Mouse (Mus musculus) heart, postnatal 25 days (tissue): ENCODE results near the gene Tbce. TPM values are rescaled to one million over a fixed set of nuclear protein-coding genes. Genes with fewer than 3 reads are reported as not detected.
"Not testable (repeated sequence)": the region's sequence is repeated elsewhere in the genome, so short reads cannot be mapped to it uniquely, and the experiment has no call there.

ENCODE experiments used
- DNase-seq: peaks from one replicate; pipeline ENCODE4 v3.0.0; 2022; ENCODE audit warnings: low spot score
- intact Hi-C: fragments of 180-260 bp; cut with DNase I; formaldehyde crosslinking; loops from one replicate; pipeline ENCODE4 v1.15.1; 2025
- total RNA-seq, 2 experiments: library from RNA; stranded (reverse); gene quantifications; 2 replicates each; pipeline ENCODE4 v1.2.3; 2021

Tbce gene
- total RNA-seq, 2 experiments from 2014 or later: 16.2 to 21.3 TPM

DNA sequence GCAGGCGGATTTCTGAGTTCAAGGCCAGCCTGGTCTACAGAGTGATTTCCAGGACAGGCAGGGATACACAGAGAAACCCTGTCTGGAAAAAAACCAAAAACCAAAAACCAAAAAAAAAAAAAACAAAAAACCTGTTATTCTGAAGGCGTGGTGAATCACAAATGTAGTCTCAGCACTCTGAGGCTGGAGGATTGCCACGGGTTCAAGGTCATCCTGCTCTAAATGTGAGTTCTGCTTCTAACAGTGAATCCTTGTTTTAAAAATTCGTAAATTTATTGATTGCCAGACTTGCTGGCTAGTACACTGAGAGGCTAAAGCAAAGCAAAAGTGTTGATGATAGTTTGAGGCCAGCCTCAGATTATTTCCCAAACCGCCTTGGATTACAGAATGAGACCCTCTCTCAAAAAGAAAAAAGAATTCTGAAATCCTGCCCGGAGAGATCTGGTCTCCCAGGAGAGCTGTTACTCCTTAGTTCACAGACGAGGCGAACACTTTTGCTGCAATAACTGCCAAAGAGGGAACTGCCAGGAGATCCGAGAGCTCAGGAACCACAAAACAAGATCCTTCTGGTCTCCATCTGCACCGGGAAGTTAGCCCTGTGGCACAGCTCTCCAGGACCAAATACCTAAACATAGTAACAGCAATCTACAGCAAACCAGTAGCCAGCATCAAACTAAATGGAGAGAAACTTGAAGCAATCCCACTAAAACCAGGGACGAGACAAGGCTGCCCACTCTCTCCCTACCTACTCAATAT is 3.4 kb downstream of the Tbce start:
- DNase-seq: no peak

DNA sequence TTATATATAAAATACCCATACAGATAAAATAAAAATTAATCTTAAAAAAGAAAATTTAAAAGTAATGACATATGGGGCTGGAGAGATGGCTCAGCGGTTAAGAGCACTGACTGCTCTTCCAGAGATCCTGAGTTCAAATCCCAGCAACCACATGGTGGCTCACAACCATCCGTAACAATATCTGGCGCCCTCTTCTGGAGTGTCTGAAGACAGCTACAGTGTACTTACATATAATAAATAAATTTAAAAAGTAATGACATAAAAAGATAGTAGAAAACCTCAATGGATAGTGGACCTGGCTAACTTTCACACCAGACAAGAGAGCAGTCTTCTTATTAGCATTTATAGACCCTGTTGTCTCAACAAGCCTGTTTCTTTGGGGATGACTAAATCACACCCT is 4.1 kb downstream of the Tbce start:
- not testable (repeated sequence) for DNase-seq
- intact Hi-C loops: loop anchor here (1.0 kb wide), 1 partner anchor 147 kb away; no protein-coding TSS in a partner anchor

More for the DNA sequence above, 3.4 kb downstream of the Tbce start:
- intact Hi-C loops: loop anchor here (1.0 kb wide), 1 partner anchor 146 kb away; no protein-coding TSS in a partner anchor

DNA sequence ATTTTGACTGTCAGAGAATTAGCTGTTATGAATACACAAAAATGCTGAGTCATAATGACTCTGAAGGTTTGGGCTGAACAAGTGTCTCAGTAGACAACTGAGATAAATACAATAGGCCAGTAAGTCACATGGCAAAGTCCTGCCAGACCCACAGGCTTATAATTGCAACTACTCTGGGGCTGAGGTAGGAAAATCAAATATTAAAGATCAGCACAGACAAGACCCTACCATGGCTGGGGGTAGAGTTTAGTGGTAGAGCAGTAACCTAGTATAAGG is 5.4 kb downstream of the Tbce start:
- DNase-seq: no peak
- intact Hi-C loops: no loop called here

DNA sequence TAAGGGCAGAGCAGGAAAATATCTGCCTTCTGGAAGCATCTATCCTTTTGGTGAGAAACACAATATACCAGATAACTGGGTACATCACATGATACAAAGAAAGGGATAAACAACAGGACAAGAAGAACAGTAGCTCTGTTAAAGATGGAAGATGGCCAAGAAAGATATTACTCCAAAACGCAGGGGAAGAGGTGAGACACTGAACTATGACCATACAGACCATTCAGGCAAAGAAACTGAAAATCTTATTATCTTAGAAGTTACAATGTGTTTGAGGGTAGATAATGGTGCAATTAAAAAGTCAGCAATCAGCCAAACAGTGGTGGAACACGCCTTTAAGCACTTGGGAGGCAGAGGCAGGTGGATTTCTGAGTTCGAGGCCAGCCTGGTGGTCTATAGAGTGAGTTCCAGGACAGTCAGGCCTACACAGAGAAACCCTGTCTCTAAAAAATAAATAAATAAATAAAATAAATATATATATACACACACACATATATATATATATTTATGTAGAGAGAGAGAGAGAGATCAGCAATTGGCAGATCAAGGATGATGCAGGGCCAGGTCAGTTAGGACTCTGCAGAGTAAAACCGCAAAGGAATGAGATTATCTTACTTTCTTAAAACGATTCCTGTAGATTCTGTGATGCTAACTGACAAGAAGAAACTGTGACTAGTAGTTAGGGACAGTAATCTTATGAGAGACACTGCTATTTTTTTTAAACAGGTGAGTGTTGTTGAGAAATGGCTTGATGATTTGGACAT is 5.9 kb downstream of the Tbce start:
- intact Hi-C loops: no loop called here
- DNase-seq: no peak

DNA sequence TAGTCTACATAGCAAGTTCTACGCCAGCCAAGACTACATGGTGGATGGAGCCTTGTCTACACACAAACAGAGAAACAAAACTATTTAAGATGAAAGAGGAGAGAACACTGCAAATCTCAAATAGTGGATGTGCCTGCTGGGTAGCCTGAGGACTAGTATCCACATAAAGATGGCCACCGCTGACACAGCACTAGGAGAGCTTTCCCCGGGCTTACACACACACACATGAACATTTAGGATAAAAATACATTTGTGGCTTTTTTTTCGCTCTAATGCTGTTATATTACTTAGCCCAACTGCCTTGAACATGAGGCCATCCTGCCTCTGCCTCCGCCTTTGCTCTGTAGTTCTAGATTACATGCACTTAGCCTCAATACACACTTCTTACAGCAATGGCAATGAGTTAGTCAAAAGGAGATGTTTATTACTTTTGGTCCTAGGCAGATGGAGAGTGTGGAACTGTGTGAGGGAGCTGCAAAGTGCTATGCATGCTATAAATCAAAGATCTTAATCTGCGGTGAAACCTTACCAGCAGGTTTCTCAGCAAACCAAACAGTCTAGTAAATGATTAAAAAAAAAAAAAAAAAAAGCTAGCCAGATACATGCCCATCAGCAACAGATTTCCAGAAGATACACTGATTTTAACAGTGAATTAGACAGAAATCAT is 13.2 kb downstream of the Tbce start:
- intact Hi-C loops: no loop called here
- no peak for DNase-seq

DNA sequence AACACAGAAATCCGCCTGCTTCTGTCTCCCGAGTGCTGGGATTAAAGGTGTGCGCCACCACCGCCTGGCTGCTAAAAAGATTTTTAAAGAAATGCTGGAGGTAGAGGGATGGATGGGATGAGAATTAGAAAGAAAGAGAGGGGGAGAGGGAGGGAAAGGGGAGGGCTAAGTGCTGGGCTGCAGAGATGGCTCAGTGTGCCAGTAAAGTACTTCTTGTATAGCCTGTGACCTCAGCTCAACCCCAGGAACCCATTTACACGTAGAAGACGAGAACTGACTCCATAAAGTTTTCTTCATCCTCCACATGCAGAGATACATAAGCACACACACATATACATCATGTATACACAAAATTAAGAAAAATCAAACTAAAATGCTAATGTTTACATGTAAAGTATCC is 13.9 kb downstream of the Tbce start:
- no peak for DNase-seq
- intact Hi-C loops: no loop called here

DNA sequence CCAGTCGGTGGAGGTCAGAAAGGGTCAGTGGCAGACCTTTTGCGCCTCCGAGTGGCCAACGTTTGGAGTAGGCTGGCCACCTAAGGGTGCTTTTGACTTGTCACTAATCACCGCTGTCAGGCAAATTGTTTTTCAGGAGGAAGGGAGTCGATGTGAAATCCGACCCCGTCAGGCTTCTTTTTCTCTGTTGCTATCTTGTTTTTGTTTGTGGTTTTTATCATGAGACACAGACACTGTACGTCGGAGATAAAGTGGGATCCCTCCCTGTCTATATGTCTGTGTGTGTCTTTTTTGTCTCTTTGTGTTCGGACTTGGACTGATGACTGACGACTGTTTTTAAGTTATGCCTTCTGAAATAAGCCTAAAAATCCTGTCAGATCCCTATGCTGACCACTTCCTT is 18.0 kb downstream of the Tbce start:
- DNase-seq, intact Hi-C loops: not testable (repeated sequence)

DNA sequence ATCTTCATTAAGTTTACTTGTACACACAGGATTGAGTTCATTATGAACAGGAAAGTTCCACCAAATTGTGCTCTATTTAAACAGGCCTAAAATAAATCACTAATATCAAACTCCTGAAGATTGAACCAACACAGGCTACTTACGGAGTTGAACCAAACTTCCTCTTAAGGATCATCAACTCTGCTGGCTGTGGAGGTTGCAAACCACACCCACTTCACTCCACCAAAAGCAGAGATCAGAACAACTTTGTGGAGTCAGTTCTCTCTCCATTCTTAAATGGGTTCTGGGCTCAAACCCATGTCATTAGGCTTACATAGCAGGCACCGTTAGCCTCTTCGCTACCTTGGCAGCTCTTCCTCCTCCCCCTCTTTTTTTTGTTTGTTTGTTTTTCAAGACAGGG is 20.6 kb downstream of the Tbce start:
- intact Hi-C loops: no loop called here
- DNase-seq: no peak

DNA sequence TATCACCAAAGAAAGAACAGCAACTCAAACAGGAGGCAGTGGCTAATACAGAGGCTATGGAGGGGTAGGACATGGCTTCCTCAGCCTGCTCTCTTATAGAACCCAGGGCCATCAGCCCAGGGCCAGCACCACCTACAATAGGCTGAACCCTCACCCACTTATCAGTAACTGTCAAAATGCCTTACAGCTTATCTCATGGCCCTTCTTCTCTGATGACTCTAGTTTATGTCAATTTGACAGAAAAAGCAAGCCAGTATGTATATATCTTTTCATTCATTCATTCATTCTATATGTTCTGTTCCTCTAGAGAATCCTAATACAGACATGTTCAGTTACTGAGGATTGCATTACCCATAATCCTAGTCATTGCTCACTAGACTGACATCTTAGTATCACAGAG is 21.2 kb downstream of the Tbce start:
- intact Hi-C loops: no loop called here
- no peak for DNase-seq

DNA sequence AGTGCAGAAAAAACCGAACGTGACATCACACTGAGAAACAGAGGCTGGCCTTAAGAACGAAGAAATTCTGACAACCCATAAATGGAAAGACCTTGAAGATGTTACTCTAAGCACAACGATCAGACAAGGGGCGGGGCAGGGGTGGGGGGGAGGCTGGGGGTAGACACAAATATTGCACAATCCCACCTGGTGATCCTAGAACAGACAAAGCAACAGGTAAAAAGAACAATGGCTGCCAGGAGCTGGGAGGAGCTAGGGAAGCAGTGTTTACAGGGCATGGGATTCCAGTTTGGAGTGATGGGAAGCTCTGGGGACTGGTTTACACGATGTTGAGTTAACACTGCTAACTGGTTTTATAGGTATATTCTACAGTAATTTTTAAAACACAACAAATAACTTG is 23.8 kb downstream of the Tbce start:
- no peak for DNase-seq
- intact Hi-C loops: no loop called here

DNA sequence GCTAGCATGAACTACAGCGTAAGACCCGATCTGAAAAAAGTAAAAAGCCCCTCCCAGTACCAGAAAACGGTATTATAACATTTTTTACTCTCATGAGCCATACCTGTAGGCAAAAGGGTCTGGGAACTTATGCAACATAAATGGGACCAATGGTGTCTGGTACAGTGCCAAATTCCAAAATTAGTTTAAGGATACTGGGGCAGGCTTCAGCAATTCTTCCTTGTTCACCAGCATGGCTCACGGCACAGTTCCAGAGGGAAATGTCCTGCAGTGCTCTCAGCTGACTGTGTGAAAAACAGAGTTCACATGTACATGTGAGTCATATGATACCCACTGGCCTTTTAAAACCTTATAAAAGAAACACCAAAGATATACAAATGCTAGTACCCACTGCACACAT is 24.9 kb downstream of the Tbce start:
- intact Hi-C loops: no loop called here
- no peak for DNase-seq

DNA sequence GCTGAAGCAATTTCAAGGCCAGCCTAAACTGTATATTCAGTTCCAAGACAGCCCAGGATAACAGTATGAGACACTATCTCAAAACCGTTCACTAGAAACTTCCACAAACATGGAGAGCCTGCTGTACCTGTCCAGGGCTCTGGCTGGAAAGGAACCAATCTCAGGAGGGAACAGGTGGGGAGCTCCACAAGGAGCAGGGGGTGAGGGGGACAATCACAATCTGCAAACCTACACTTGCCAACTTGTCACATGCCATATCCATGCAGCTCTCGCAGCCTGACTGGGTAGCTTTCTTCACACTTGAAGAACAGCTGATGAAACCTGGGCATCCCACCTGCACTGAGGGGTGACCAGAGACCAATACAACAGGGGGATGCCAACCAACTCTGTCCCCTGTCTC is 25.4 kb downstream of the Tbce start:
- intact Hi-C loops: no loop called here
- no peak for DNase-seq

DNA sequence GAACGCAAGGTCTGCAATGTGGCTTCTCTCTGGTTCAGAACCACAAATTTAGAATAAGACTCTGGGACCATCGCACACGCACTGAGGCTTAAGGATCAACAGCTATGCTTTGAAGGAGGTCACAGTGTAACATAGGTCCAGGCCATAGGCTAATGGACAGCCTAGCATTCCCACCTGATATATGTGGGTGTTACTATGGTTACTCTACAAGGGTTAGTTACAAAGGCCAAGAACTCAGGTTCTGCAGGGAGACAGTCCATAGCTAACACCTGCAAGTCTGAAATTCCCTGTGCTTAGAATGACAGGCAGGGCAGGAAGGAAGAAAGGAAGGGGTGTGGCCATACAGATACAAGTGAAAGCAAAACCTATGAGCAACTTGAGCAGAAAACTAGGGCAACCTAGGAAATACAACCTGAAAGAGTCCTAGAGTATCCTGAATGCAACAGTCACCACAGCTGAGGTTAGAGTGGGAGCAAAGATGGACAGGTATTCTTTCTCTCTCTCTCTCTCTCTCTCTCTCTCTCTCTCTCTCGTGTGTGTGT is 27.9 kb downstream of the Tbce start:
- DNase-seq: no peak
- intact Hi-C loops: no loop called here

DNA sequence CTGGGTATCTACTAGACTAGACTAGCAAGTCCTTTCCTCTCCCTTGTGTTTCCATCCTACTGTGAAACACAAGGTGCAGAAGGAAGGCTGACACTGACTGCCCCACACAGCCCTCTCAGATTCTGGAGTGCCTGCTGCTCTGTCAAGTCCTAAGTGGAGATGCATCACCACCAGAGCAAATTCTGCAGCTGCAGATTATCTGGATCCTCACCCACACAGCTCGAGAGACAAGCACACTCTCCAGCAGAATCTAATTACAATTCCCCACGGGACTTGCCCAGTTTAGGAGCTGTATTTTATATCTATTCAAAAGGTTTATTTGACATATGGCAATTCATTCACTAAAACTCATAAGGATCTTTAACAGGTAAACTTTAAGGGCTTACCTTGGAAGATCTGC is 33.4 kb downstream of the Tbce start:
- no peak for DNase-seq
- intact Hi-C loops: no loop called here

DNA sequence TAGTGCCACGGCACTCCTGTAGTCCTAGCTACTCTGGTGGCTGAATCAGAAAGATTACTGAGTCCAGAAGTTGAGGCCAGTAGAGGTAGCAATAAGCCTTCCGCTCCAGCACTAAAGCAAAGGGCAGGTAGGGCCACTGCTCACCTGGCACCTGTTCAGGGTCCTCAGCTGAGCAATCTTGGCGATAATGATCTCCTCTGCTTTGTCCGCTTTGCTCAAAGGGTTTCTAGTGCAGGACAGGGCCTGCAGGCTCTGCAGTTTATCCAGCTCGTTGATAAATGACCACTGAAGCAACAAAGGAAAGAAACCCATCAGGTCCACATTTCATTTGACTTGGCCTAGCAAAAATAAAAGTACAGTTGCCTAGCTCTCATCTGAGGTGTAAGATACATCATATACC is 34.4 kb downstream of the Tbce start:
- intact Hi-C loops: loop anchor here (5.0 kb wide), 1 partner anchor 172 kb away; no protein-coding TSS in a partner anchor
- no peak for DNase-seq

DNA sequence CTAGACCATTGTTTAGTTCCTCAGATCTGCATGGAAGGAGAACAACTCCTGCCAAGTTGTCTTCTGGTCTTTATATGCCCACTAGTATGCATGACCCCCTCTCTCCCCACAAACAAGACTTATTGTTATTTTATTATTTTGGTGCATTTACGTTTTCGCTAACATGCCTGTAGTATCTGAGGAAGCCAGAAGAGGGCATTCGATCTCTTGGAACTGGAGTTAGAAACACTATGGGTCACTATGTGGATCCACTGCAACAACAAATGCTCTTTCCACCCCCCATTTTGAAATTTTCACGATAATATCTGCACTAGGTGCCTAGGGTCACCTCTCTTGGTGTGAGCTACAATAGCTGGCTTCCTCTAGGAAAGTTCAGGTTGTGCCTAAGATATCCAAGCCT is 35.4 kb downstream of the Tbce start:
- no peak for DNase-seq
- intact Hi-C loops: loop anchor here (5.0 kb wide), 1 partner anchor 173 kb away; no protein-coding TSS in a partner anchor

DNA sequence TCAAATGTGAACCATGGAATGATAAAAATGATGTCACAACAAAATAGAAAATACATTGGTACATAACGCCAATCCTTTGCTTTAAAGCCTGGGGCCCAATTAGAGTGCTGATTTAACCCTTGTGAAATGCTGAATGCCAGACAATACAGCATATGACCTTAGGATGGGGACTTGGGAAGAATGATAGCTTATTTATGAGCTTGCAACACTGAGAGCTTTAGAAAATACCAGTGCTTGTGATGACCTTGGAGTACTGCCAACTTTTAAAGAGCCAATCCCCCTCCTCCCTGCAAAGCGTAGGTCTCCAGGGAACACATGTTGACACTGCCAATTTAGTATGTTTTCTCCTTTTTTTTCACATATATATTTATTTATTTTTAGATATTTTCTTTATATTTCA is 36.7 kb downstream of the Tbce start:
- intact Hi-C loops: loop anchor here (5.0 kb wide), 1 partner anchor 175 kb away; no protein-coding TSS in a partner anchor
- no peak for DNase-seq

DNA sequence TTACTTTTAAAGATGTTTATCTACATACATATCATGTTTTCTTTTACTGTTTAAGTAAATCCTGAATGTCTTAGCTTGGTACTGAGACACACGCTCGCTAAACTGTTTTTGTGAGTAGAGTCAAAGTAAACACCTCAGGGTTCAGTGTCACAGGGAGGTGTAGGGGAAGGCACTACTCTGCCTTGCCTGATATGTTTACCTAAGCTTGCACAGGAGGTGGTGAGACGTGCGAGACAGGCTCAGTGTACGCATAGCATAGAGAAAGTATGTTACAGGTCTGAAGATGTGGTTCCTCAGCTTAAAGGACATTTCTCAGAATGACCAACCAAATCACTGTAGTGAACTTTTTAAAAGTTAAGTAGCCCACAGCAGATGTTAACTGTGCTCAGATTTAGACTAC is 42.0 kb downstream of the Tbce start:
- DNase-seq: no peak
- intact Hi-C loops: no loop called here

DNA sequence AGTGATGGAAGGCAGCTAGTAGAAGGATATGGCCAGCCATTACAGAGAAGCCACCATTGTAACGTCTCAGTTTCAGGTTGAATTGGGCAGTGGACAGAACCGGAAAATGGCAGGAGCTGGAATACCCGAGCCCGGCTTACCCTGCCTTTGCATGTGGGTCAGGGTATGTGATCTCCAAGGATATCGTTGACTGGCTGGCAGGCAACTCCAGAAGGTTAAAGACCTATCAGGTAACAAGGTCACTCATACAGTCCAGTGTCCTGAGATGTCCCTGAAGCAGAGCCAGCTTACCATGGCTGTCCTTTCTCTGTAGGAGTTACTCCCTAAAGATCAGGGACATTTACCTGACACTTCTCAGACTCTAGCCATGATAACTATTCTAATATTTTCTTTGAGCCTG is 44.4 kb downstream of the Tbce start:
- no peak for DNase-seq
- intact Hi-C loops: no loop called here

DNA sequence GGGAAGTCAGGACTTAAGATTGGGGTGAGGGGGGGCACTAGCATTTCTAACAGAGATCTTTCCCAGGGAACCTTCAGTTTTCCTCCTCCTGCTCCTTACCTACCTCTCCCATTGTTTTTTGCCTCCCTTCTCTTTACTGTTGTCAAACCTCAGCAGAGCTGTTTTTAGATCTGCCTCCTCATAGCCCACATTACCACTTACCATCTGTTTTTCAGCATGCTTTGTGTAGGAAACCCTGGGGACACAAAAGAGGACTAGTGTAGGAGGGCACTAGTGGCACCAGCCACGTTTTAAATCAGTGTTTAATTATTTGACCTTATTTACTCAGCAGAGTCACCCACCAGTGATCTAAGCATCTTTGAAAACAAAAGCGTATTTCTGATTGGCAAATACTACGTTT is 46.4 kb downstream of the Tbce start:
- intact Hi-C loops: no loop called here
- no peak for DNase-seq

DNA sequence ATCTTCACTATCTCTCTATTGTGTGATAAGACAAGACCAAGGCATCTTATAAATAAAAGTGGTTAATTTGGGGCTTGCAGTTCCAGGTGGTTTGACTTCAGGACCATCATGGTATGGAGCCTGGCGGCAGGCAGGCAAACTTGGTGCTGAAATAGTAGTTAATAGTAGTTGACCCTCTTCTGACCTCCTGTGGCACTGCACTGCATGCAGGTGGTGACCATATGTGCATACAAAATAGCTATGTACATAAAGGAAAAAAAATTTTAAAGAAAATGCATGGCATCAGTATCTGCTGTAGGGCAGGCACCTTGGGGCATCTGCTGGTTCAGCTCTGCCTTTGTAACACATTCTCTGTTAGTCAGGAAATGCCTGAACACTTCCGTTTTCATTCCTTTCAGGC is 49.0 kb downstream of the Tbce start:
- intact Hi-C loops: no loop called here
- no peak for DNase-seq
